Mouse (Mus musculus): ENCODE measurements around the gene Mylk. TPM values are rescaled to one million over a fixed set of nuclear protein-coding genes. Genes with fewer than 3 reads are reported as not detected.

The Mylk gene
- polyA plus RNA-seq, 1 experiment from 2014 or later = 5.7 TPM

GRCm38 (mm10) chr16:34997052-34997451 lies 252.0 kb downstream of the Mylk start:
- ATAC-seq = no peak
- Histone ChIP-seq H3K4me1 (ENCODE audit: control insufficient read depth, insufficient read depth, low read length) (peaks cover 9% of the 10 kb centered on the region), H3K9ac (ENCODE audit: low read depth, low read length) (no peak overlapping the region), H3K4me2 (ENCODE audit: low read length) (no peak overlapping the region), H3K9me3 (replicated peaks; ENCODE audit: control insufficient read depth, low read length, poor library complexity, severe bottlenecking) (no peaks in the 10 kb centered on the region), H3K36me3 (ENCODE audit: control insufficient read depth, insufficient read depth, low read length) (no peaks in the 10 kb centered on the region), H3K4me3 (ENCODE audit: low read depth, low read length) (no peak overlapping the region), H3K27ac (ENCODE audit: low read length) (no peak overlapping the region), H3K27me3 (ENCODE audit: control insufficient read depth, insufficient read depth, low read depth, low read length) (no peaks in the 10 kb centered on the region)
- WGBS = 72% methylated on average over 4 of the region's 4 CpGs

DNA sequence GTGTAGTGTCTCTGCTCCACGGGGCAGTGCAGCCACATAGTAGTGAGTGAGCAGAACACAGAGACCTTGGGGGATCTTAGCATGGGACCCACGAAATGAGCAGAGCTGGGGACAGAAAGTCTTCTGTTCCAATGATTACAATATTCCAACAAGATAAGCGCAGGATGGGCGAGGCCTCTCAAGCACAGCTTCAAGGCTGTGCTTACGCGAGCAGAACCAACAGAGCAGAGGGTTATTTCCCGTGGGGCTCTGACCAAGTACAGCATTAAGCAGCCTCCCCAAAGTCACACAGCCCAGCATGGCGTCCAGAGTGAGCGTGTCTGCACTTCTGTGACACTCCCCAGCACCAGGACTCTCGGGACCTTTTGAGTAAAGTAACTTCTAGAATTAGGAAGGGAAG lies 252.6 kb downstream of the Mylk start:
- Histone ChIP-seq H3K4me3 (ENCODE audit: low read depth, low read length) (no peak overlapping the region), H3K4me1 (ENCODE audit: control insufficient read depth, insufficient read depth, low read length) (peaks cover 9% of the 10 kb centered on the region), H3K27me3 (ENCODE audit: control insufficient read depth, insufficient read depth, low read depth, low read length) (no peaks in the 10 kb centered on the region), H3K4me2 (ENCODE audit: low read length) (no peak overlapping the region), H3K27ac (ENCODE audit: low read length) (no peak overlapping the region), H3K36me3 (ENCODE audit: control insufficient read depth, insufficient read depth, low read length) (no peaks in the 10 kb centered on the region), H3K9me3 (replicated peaks; ENCODE audit: control insufficient read depth, low read length, poor library complexity, severe bottlenecking) (no peaks in the 10 kb centered on the region), H3K9ac (ENCODE audit: low read depth, low read length) (no peak overlapping the region)
- ATAC-seq = no peak
- WGBS = 73% methylated on average over 10 of the region's 10 CpGs

GRCm38 (mm10) chr16:34999016-34999415 lies 254.0 kb downstream of the Mylk start:
- no peak overlapping the region for H3K27ac ChIP-seq (ENCODE audit: low read length)
- H3K36me3 ChIP-seq (ENCODE audit: control insufficient read depth, insufficient read depth, low read length) = no peaks in the 10 kb centered on the region
- H3K9me3 ChIP-seq (replicated peaks; ENCODE audit: control insufficient read depth, low read length, poor library complexity, severe bottlenecking) = no peaks in the 10 kb centered on the region
- 68% methylated on average over 3 of the region's 3 CpGs for WGBS
- H3K9ac ChIP-seq (ENCODE audit: low read depth, low read length) = no peak overlapping the region
- no peak for ATAC-seq
- H3K27me3 ChIP-seq (ENCODE audit: control insufficient read depth, insufficient read depth, low read depth, low read length) = no peaks in the 10 kb centered on the region
- H3K4me1 ChIP-seq (ENCODE audit: control insufficient read depth, insufficient read depth, low read length) = peaks cover 9% of the 10 kb centered on the region
- H3K4me3 ChIP-seq (ENCODE audit: low read depth, low read length) = no peak overlapping the region
- no peak overlapping the region for H3K4me2 ChIP-seq (ENCODE audit: low read length)

DNA sequence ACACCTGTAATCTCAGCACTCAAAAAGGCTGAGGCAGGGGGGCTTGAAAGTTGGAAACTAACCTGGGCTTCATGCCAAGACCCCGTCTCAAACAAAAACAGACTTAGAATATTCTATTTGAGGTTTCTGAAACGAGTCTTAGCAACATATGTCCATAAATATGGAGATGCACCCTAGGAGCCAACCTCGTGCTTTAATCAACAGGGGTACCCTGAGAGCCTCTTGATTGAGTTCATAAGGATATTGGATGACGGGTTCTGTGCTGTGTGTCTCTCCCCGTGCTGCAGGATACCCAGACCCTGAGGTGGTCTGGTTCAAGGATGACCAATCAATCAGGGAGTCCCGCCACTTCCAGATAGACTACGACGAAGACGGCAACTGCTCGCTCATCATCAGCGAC lies 255.0 kb downstream of the Mylk start:
- 43% methylated on average over 11 of the region's 11 CpGs for WGBS
- H3K36me3 ChIP-seq (ENCODE audit: control insufficient read depth, insufficient read depth, low read length) = no peaks in the 10 kb centered on the region
- no peak overlapping the region for H3K4me3 ChIP-seq (ENCODE audit: low read depth, low read length)
- no peak overlapping the region for H3K9ac ChIP-seq (ENCODE audit: low read depth, low read length)
- no peaks in the 10 kb centered on the region for H3K27me3 ChIP-seq (ENCODE audit: control insufficient read depth, insufficient read depth, low read depth, low read length)
- peak overlapping the region; percentile 34 for H3K4me2 ChIP-seq (ENCODE audit: low read length)
- no peaks in the 10 kb centered on the region for H3K9me3 ChIP-seq (replicated peaks; ENCODE audit: control insufficient read depth, low read length, poor library complexity, severe bottlenecking)
- no peak for ATAC-seq
- H3K4me1 ChIP-seq (ENCODE audit: control insufficient read depth, insufficient read depth, low read length) = peaks cover 9% of the 10 kb centered on the region
- no peak overlapping the region for H3K27ac ChIP-seq (ENCODE audit: low read length)

GRCm38 (mm10) chr16:35000923-35001560 lies 256.0 kb downstream of the Mylk start:
- H3K27me3 ChIP-seq (ENCODE audit: control insufficient read depth, insufficient read depth, low read depth, low read length) = no peaks in the 10 kb centered on the region
- no peak for ATAC-seq
- peak overlapping the region; percentile 47; the same call in 1 of the 2 replicates for H3K9ac ChIP-seq (ENCODE audit: low read depth, low read length)
- H3K9me3 ChIP-seq (replicated peaks; ENCODE audit: control insufficient read depth, low read length, poor library complexity, severe bottlenecking) = no peaks in the 10 kb centered on the region
- H3K4me2 ChIP-seq (ENCODE audit: low read length) = peak overlapping the region; percentile 34
- no peaks in the 10 kb centered on the region for H3K36me3 ChIP-seq (ENCODE audit: control insufficient read depth, insufficient read depth, low read length)
- no peak overlapping the region for H3K4me3 ChIP-seq (ENCODE audit: low read depth, low read length)
- WGBS = 8% methylated on average over 10 of the region's 10 CpGs
- no peak overlapping the region for H3K27ac ChIP-seq (ENCODE audit: low read length)
- peaks cover 9% of the 10 kb centered on the region for H3K4me1 ChIP-seq (ENCODE audit: control insufficient read depth, insufficient read depth, low read length)

DNA sequence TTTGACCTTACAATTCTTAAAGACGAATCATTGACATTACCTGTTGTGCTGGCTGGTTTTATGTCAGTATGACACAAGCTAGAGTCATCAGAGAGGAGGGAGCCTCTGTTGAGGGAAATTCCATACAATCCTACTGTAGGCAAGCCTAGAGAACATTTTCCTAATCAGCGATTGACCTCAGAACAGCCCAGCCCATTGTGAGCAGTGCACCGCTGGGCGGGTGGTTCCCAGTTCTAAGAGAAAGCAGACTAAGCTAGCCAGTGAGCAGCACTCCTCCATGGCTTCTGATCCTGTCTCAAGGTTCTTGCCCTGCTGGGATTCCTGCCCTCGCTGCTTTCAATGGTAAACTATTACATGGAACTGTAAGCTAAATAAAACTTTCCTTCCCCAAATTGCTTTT lies 259.3 kb downstream of the Mylk start:
- H3K4me2 ChIP-seq (ENCODE audit: low read length) = no peak overlapping the region
- no peaks in the 10 kb centered on the region for H3K9me3 ChIP-seq (replicated peaks; ENCODE audit: control insufficient read depth, low read length, poor library complexity, severe bottlenecking)
- peaks cover 9% of the 10 kb centered on the region for H3K4me1 ChIP-seq (ENCODE audit: control insufficient read depth, insufficient read depth, low read length)
- H3K4me3 ChIP-seq (ENCODE audit: low read depth, low read length) = no peak overlapping the region
- H3K27me3 ChIP-seq (ENCODE audit: control insufficient read depth, insufficient read depth, low read depth, low read length) = no peaks in the 10 kb centered on the region
- no peak overlapping the region for H3K27ac ChIP-seq (ENCODE audit: low read length)
- no peaks in the 10 kb centered on the region for H3K36me3 ChIP-seq (ENCODE audit: control insufficient read depth, insufficient read depth, low read length)
- no peak for ATAC-seq
- H3K9ac ChIP-seq (ENCODE audit: low read depth, low read length) = no peak overlapping the region
- 77% methylated on average over 5 of the region's 5 CpGs for WGBS

GRCm38 (mm10) chr16:35004756-35005155 lies 259.7 kb downstream of the Mylk start:
- Histone ChIP-seq H3K27ac (ENCODE audit: low read length) (no peak overlapping the region), H3K27me3 (ENCODE audit: control insufficient read depth, insufficient read depth, low read depth, low read length) (no peaks in the 10 kb centered on the region), H3K9me3 (replicated peaks; ENCODE audit: control insufficient read depth, low read length, poor library complexity, severe bottlenecking) (no peaks in the 10 kb centered on the region), H3K4me3 (ENCODE audit: low read depth, low read length) (no peak overlapping the region), H3K9ac (ENCODE audit: low read depth, low read length) (no peak overlapping the region), H3K4me1 (ENCODE audit: control insufficient read depth, insufficient read depth, low read length) (peaks cover 9% of the 10 kb centered on the region), H3K36me3 (ENCODE audit: control insufficient read depth, insufficient read depth, low read length) (no peaks in the 10 kb centered on the region), H3K4me2 (ENCODE audit: low read length) (no peak overlapping the region)
- WGBS = 93% methylated on average over 2 of the region's 2 CpGs
- no peak for ATAC-seq

- Histone ChIP-seq H3K27me3 (ENCODE audit: control insufficient read depth, insufficient read depth, low read depth, low read length) (no peaks in the 10 kb centered on the region), H3K4me1 (ENCODE audit: control insufficient read depth, insufficient read depth, low read length) (peaks cover 1% of the 10 kb centered on the region), H3K27ac (ENCODE audit: low read length) (no peak overlapping the region), H3K9me3 (replicated peaks; ENCODE audit: control insufficient read depth, low read length, poor library complexity, severe bottlenecking) (no peaks in the 10 kb centered on the region), H3K4me3 (ENCODE audit: low read depth, low read length) (no peak overlapping the region), H3K36me3 (ENCODE audit: control insufficient read depth, insufficient read depth, low read length) (no peaks in the 10 kb centered on the region), H3K4me2 (ENCODE audit: low read length) (no peak overlapping the region), H3K9ac (ENCODE audit: low read depth, low read length) (no peak overlapping the region)
- WGBS = 93% methylated on average over 5 of the region's 5 CpGs
- ATAC-seq = no peak
These were observed 261.2 kb downstream of the Mylk start for GRCm38 (mm10) chr16:35006251-35006650.

DNA sequence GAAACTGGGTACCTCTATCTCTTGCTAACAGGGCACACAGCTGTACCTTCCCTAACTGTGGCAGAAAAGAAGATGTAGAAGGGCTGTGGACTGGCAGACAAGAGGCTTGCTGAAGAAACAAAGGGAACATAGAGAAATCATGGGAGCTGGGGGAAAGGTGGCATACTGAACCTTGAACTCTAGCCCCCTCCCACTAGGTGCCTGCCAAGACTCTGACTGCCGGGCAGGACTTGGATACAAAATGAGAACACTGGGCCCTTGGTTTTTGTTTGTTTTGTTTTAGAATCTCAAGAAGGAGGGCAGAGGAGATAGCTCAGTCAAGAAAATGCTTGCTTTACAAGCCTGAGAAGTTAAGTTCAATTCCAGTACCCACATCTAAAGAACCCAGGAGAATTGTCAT lies 262.4 kb downstream of the Mylk start:
- no peak overlapping the region for H3K9ac ChIP-seq (ENCODE audit: low read depth, low read length)
- no peaks in the 10 kb centered on the region for H3K27me3 ChIP-seq (ENCODE audit: control insufficient read depth, insufficient read depth, low read depth, low read length)
- H3K9me3 ChIP-seq (replicated peaks; ENCODE audit: control insufficient read depth, low read length, poor library complexity, severe bottlenecking) = no peaks in the 10 kb centered on the region
- no peak overlapping the region for H3K4me2 ChIP-seq (ENCODE audit: low read length)
- WGBS = 50% methylated on average over 1 of the region's 1 CpGs
- H3K4me3 ChIP-seq (ENCODE audit: low read depth, low read length) = no peak overlapping the region
- no peaks in the 10 kb centered on the region for H3K36me3 ChIP-seq (ENCODE audit: control insufficient read depth, insufficient read depth, low read length)
- no peak overlapping the region for H3K27ac ChIP-seq (ENCODE audit: low read length)
- ATAC-seq = no peak
- no peaks in the 10 kb centered on the region for H3K4me1 ChIP-seq (ENCODE audit: control insufficient read depth, insufficient read depth, low read length)

Measured in midbrain, embryonic 16.5 days (tissue).